Mouse (Mus musculus): ENCODE results near the gene Vrk3. TPM values are rescaled to one million over a fixed set of nuclear protein-coding genes. Genes with fewer than 3 reads are reported as not detected.
A peak's percentile ranks its signal among the peaks of the same experiment; 100 is the strongest.

The Vrk3 gene
- polyA plus RNA-seq, 1 experiment from 2014 or later: 32.1 TPM

DNA sequence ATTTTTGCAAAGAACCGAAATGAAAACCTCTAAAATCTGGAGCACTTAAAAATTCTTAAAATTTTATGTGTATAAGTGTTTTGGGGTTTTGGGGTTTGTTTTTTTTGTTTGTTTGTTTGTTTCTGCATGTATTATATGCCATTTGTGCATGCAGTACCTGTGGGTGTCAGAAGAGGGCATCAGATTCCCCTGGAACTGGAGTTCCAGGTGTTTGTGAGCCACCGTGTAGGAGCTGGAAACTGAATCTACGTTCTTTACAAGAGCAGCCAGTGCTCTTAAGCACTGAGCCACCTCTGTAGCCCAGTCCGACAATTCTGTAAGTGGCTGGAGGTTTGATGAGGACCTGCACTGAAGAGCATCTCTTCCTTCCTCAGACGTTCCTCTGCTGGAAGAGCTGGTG, 38.3 kb upstream of the Vrk3 start:
- Histone ChIP-seq H3K27ac (ENCODE audit: low read length) (no peak overlapping the region), H3K27me3 (ENCODE audit: control insufficient read depth, insufficient read depth, low read length) (no peaks in the 10 kb centered on the region), H3K4me2 (ENCODE audit: low read depth, low read length) (no peak overlapping the region), H3K9me3 (replicated peaks; ENCODE audit: control insufficient read depth, low read length) (0 out of 2 replicates have a peak, but pooled peaks cover 4% of the 10 kb centered on the region), H3K36me3 (ENCODE audit: control insufficient read depth, insufficient read depth, low read length) (no peaks in the 10 kb centered on the region), H3K9ac (ENCODE audit: low read length) (no peak overlapping the region), H3K4me3 (replicated peaks; ENCODE audit: low read length) (no peak overlapping the region), H3K4me1 (ENCODE audit: control insufficient read depth, insufficient read depth, low read length) (no peaks in the 10 kb centered on the region)
- 77% methylated on average over 5 of the region's 5 CpGs for WGBS
- ATAC-seq (ENCODE audit: insufficient read depth, low FRiP score): no peak

DNA sequence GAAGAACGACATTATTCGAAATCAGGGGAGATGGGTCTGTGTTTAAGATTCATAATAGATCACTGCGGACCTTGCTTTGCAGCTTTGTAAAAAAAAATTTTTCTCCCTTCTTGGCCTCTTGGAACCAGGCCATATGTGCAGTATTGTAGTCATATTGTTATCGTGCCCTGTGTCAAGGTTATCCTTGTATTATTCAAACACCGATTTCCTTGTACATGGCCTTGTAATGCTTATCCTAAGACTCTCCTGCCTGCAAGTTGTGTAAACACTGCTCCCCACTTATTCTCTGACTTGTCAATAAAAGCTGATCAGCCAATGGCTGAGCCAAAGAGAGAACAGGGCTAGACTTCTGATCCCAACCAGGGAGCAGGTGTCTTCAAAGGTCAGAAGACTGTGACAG, 26.2 kb upstream of the Vrk3 start:
- WGBS: 51% methylated on average over 5 of the region's 5 CpGs
- Histone ChIP-seq H3K9me3 (replicated peaks; ENCODE audit: control insufficient read depth, low read length) (no peaks in the 10 kb centered on the region), H3K36me3 (ENCODE audit: control insufficient read depth, insufficient read depth, low read length) (no peaks in the 10 kb centered on the region), H3K27ac (ENCODE audit: low read length) (peak overlapping the region; percentile 58), H3K4me1 (ENCODE audit: control insufficient read depth, insufficient read depth, low read length) (no peaks in the 10 kb centered on the region), H3K4me3 (replicated peaks; ENCODE audit: low read length) (no peak overlapping the region), H3K4me2 (ENCODE audit: low read depth, low read length) (no peak overlapping the region), H3K9ac (ENCODE audit: low read length) (no peak overlapping the region), H3K27me3 (ENCODE audit: control insufficient read depth, insufficient read depth, low read length) (no peaks in the 10 kb centered on the region)
- peak; percentile 85 for ATAC-seq (ENCODE audit: insufficient read depth, low FRiP score)

DNA sequence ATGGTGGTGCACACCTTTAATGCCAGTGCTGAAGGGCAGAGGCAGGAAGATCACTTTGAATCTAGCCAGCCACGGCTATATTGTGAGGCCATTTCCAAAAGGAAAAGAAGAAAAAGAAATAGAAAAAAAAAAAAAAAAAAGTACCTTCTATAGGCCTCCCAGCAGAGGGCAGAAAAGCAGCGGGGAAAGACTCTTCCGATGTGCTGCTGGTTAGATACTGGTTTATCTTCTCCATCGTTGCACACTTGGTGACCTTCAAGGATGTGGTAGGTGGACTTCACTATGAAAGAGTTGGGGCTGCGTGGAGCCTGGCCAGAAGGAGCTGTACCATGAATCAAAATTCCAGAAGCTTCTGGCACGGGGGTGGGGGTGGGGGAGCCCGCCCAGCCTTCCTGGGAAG, 23.9 kb upstream of the Vrk3 start:
- no peak overlapping the region for H3K27ac ChIP-seq (ENCODE audit: low read length)
- no peak overlapping the region for H3K4me2 ChIP-seq (ENCODE audit: low read depth, low read length)
- H3K4me3 ChIP-seq (replicated peaks; ENCODE audit: low read length): no peak overlapping the region
- no peaks in the 10 kb centered on the region for H3K36me3 ChIP-seq (ENCODE audit: control insufficient read depth, insufficient read depth, low read length)
- no peak for ATAC-seq (ENCODE audit: insufficient read depth, low FRiP score)
- no peak overlapping the region for H3K9ac ChIP-seq (ENCODE audit: low read length)
- no peaks in the 10 kb centered on the region for H3K27me3 ChIP-seq (ENCODE audit: control insufficient read depth, insufficient read depth, low read length)
- H3K4me1 ChIP-seq (ENCODE audit: control insufficient read depth, insufficient read depth, low read length): no peaks in the 10 kb centered on the region
- no peaks in the 10 kb centered on the region for H3K9me3 ChIP-seq (replicated peaks; ENCODE audit: control insufficient read depth, low read length)
- WGBS: 23% methylated on average over 7 of the region's 7 CpGs

DNA sequence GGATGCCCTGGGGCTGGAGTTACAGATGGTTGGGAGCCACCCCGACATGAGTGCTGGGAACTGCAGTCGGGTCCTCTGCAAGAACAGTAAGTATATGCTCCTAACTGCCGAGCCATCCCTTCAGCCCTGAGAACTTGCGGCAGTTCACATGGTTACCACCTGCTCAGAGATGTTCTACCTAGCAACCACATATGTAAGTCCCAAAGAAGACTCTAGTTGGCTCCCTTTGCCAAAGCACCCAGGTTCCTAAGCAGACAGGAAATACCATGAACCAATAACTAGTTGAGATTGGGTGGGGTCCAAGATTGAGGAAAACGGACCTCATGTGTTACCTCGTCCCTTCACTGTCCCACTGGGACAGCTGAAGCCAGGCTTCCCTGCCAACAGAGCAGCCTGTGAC, 21.9 kb upstream of the Vrk3 start:
- Histone ChIP-seq H3K4me3 (replicated peaks; ENCODE audit: low read length) (no peak overlapping the region), H3K9me3 (replicated peaks; ENCODE audit: control insufficient read depth, low read length) (no peaks in the 10 kb centered on the region), H3K4me2 (ENCODE audit: low read depth, low read length) (no peak overlapping the region), H3K9ac (ENCODE audit: low read length) (no peak overlapping the region), H3K4me1 (ENCODE audit: control insufficient read depth, insufficient read depth, low read length) (no peaks in the 10 kb centered on the region), H3K27me3 (ENCODE audit: control insufficient read depth, insufficient read depth, low read length) (no peaks in the 10 kb centered on the region), H3K27ac (ENCODE audit: low read length) (no peak overlapping the region), H3K36me3 (ENCODE audit: control insufficient read depth, insufficient read depth, low read length) (no peaks in the 10 kb centered on the region)
- WGBS: 58% methylated on average over 6 of the region's 6 CpGs
- ATAC-seq (ENCODE audit: insufficient read depth, low FRiP score): no peak

DNA sequence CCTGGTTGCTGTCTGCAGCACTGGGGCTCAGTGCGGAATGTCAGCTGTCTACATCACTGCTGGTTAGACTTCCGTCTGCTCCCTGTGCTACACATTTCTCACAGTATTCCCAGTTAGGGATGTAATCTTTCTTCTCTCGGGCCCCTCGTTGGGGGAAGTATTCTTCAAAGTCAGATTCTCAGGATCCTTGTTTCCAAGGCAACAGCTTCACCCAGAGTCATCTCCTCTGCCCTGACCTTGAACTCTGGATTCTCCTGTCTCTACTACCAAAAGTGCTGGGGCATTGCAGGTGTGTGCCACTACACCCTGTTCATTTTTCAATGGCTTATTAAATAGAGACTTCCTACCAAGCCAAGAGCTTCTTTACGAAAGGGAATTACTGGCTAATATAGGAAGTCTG, 21.1 kb upstream of the Vrk3 start:
- Histone ChIP-seq H3K27me3 (ENCODE audit: control insufficient read depth, insufficient read depth, low read length) (no peaks in the 10 kb centered on the region), H3K9ac (ENCODE audit: low read length) (no peak overlapping the region), H3K36me3 (ENCODE audit: control insufficient read depth, insufficient read depth, low read length) (no peaks in the 10 kb centered on the region), H3K27ac (ENCODE audit: low read length) (no peak overlapping the region), H3K4me3 (replicated peaks; ENCODE audit: low read length) (no peak overlapping the region), H3K4me2 (ENCODE audit: low read depth, low read length) (no peak overlapping the region), H3K9me3 (replicated peaks; ENCODE audit: control insufficient read depth, low read length) (no peaks in the 10 kb centered on the region), H3K4me1 (ENCODE audit: control insufficient read depth, insufficient read depth, low read length) (no peaks in the 10 kb centered on the region)
- WGBS: 46% methylated on average over 5 of the region's 5 CpGs
- no peak for ATAC-seq (ENCODE audit: insufficient read depth, low FRiP score)

DNA sequence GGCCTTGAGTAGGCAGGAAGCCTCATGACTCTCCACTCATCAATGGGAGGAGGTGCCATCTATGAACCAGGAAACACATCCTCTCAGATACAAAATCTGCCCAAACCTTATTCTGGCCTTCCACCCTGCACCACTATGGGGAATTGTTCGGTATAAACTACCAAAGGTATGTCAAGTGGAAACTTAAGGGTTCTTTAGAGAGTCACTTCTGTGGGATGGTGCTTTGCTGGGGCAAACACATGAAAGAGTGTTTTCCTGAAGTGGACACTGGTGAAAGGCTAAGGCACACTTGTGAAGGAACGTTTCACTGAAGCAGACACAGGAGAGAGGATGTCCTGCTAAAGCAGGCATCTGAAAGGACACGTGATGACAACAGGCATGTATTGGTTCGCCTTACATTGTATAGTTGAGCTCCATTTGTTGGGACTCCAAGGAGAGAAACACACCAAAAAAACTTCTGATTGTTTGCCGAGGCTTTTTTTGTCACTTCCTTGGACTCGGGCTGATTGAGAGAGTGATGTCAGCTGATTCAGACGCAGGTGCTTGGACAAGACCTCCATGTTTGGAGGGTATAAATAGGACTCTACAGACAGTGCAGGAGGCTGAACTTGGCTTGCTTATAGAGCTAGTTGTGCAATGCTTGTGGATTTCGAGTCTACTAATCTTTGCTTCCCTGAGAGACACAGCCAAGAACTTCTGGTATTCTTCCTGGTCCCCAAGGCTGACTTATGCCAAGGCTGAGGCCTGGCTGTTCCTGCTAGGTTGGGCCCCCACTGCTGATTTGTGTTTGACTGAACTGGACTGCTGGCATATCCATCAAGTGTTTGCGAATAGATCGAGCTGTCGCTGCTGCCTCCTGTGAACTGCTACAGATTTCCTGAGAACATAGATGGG, 19.9 kb upstream of the Vrk3 start:
- 85% methylated on average over 11 of the region's 11 CpGs for WGBS
- no peak for ATAC-seq (ENCODE audit: insufficient read depth, low FRiP score)
- H3K9me3 ChIP-seq (replicated peaks; ENCODE audit: control insufficient read depth, low read length): no peaks in the 10 kb centered on the region
- no peak overlapping the region for H3K9ac ChIP-seq (ENCODE audit: low read length)
- no peaks in the 10 kb centered on the region for H3K27me3 ChIP-seq (ENCODE audit: control insufficient read depth, insufficient read depth, low read length)
- H3K4me3 ChIP-seq (replicated peaks; ENCODE audit: low read length): no peak overlapping the region
- H3K4me2 ChIP-seq (ENCODE audit: low read depth, low read length): no peak overlapping the region
- no peak overlapping the region for H3K27ac ChIP-seq (ENCODE audit: low read length)
- H3K4me1 ChIP-seq (ENCODE audit: control insufficient read depth, insufficient read depth, low read length): no peaks in the 10 kb centered on the region
- no peaks in the 10 kb centered on the region for H3K36me3 ChIP-seq (ENCODE audit: control insufficient read depth, insufficient read depth, low read length)

DNA sequence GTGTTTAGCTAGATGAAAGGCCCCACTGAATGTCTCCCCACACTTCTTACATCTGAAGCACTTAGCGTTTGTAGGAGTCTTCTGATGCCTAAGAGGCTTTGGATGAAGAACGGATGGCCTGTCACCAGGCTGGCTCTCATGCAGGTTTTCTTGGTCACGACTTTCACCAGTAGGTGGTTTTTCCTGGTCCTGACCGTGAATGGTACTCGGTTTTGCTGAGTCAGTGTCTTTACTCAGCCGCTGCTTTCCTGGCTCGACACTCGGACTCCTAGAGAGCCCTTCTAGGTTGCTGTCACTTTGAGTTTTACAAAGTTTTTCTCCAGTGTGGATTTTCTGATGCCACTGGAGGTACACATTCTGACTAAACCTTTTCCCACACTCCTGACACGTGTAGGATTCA, 14.5 kb upstream of the Vrk3 start:
- Histone ChIP-seq H3K9me3 (replicated peaks; ENCODE audit: control insufficient read depth, low read length) (no peaks in the 10 kb centered on the region), H3K9ac (ENCODE audit: low read length) (no peak overlapping the region), H3K27me3 (ENCODE audit: control insufficient read depth, insufficient read depth, low read length) (no peaks in the 10 kb centered on the region), H3K36me3 (ENCODE audit: control insufficient read depth, insufficient read depth, low read length) (no peaks in the 10 kb centered on the region), H3K4me1 (ENCODE audit: control insufficient read depth, insufficient read depth, low read length) (no peaks in the 10 kb centered on the region), H3K27ac (ENCODE audit: low read length) (no peak overlapping the region), H3K4me2 (ENCODE audit: low read depth, low read length) (no peak overlapping the region), H3K4me3 (replicated peaks; ENCODE audit: low read length) (no peak overlapping the region)
- WGBS: 81% methylated on average over 9 of the region's 9 CpGs
- no peak for ATAC-seq (ENCODE audit: insufficient read depth, low FRiP score)

DNA sequence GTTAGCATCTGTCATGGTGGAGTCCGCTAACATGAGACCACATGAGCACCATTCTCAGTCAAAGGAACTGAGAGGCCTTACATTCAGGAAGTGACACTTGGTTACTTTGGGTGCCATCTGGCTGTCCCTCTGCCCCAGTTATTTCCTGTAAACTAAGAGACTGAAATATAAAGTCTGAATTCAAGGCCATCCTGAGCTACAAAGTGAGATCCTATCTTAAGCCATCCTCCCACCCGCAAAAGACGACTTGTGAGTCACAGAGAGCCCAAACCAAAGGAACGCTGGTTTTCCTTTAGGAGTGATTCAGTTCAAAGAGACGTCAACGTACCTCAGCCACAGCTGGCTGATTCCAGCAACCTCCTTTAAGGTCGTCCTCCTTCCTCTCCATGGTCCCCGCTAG, 6.9 kb upstream of the Vrk3 start:
- no peak overlapping the region for H3K4me3 ChIP-seq (replicated peaks; ENCODE audit: low read length)
- no peak overlapping the region for H3K4me2 ChIP-seq (ENCODE audit: low read depth, low read length)
- no peak overlapping the region for H3K27ac ChIP-seq (ENCODE audit: low read length)
- 80% methylated on average over 8 of the region's 8 CpGs for WGBS
- no peaks in the 10 kb centered on the region for H3K4me1 ChIP-seq (ENCODE audit: control insufficient read depth, insufficient read depth, low read length)
- no peaks in the 10 kb centered on the region for H3K27me3 ChIP-seq (ENCODE audit: control insufficient read depth, insufficient read depth, low read length)
- no peak overlapping the region for H3K9ac ChIP-seq (ENCODE audit: low read length)
- ATAC-seq (ENCODE audit: insufficient read depth, low FRiP score): no peak
- no peaks in the 10 kb centered on the region for H3K9me3 ChIP-seq (replicated peaks; ENCODE audit: control insufficient read depth, low read length)
- no peaks in the 10 kb centered on the region for H3K36me3 ChIP-seq (ENCODE audit: control insufficient read depth, insufficient read depth, low read length)

DNA sequence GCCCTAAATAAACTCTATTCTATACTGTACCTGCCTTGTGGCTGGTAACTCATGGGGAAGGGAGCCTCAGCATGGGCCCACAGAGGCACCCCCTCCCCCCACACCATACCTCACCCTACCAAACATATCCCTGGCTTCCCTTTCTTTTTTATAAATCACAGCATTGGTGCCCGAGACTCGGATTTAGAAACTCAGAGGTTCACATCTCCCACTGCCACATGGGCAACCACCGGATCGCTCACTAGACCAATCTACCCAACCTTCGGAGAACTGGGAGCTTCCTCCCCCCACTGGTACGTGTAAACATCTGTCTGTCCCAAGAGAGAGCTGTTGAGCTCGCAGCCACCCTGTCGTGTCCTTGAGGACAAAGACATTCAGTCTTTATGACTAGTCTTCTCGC, 3.9 kb upstream of the Vrk3 start:
- H3K36me3 ChIP-seq (ENCODE audit: control insufficient read depth, insufficient read depth, low read length): no peaks in the 10 kb centered on the region
- no peak overlapping the region for H3K27ac ChIP-seq (ENCODE audit: low read length)
- peaks cover 13% of the 10 kb centered on the region for H3K4me1 ChIP-seq (ENCODE audit: control insufficient read depth, insufficient read depth, low read length)
- H3K4me3 ChIP-seq (replicated peaks; ENCODE audit: low read length): no peak overlapping the region
- 59% methylated on average over 9 of the region's 9 CpGs for WGBS
- no peak for ATAC-seq (ENCODE audit: insufficient read depth, low FRiP score)
- H3K9ac ChIP-seq (ENCODE audit: low read length): no peak overlapping the region
- no peaks in the 10 kb centered on the region for H3K27me3 ChIP-seq (ENCODE audit: control insufficient read depth, insufficient read depth, low read length)
- H3K9me3 ChIP-seq (replicated peaks; ENCODE audit: control insufficient read depth, low read length): no peaks in the 10 kb centered on the region
- no peak overlapping the region for H3K4me2 ChIP-seq (ENCODE audit: low read depth, low read length)

Data from stomach, embryonic 16.5 days (tissue).